Mouse (Mus musculus): ENCODE results near the gene Tpst2.

Tpst2 gene

DNA sequence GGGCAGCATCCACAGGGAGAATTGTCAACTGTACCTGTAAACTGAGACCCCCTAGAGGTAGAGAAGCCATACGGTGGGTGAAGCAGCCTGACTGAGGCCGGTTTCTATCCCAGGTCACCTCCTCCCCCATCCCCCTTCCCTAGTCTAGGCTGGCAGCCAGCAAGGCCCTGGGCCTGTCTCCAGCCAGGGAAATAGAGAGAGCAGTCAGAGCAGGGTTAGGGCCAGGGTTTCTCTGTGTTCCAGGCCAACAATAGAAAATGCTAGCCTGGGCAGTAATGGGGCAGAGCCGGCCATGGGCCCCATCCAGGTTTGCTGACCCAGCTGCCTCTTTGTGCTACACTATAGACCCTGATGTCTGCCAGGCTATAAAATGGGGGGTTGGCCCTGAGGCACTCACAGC lies 21.1 kb upstream of the Tpst2 start, which contains the start of gene Crybb1:
TSS of gene Crybb1 (plus strand) at position 390 of the 400 bp plus-strand sequence.
- peak; percentile 89 to 93 for DNase-seq

DNA sequence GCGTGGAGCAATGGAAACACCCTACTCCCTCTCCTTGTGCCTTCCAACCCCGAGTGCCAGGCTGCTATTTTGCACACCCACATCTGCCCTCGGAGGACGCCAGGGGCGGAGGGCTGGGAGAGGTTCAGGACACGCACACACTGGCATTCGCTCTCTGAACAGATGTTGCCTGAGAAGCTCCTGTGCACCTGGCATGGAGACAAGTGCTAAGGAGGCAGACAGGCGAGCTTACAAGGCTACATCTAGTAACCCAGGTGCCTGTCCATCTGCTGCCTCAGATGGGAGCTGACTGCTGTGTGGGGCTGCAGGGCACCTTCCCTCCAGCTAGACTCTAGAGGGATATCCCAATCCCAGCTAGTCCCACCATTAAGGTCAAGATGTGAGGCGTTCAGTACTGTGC lies 20.0 kb upstream of the Tpst2 start:
- DNase-seq, result peak; percentile 54 to 55

DNA sequence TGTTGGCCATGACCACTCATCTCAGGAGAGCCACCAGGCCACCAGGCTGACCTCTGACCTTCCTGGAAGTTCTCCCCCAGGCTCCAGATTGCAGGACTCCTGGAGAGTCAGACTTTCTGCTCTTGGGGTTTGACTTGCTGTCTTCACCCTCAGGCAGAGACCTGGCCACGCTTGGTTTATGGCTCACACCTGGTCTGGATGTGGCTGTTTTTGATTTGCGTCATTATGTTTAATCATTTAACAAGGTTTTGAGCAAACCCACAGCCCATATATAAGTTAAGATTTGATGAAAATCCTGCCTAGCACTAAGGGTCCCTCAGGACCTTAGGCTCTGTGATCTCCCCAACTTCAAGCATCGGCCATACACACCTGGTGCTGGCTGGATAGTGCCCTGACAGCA lies 18.6 kb upstream of the Tpst2 start:
- DNase-seq, result no peak

DNA sequence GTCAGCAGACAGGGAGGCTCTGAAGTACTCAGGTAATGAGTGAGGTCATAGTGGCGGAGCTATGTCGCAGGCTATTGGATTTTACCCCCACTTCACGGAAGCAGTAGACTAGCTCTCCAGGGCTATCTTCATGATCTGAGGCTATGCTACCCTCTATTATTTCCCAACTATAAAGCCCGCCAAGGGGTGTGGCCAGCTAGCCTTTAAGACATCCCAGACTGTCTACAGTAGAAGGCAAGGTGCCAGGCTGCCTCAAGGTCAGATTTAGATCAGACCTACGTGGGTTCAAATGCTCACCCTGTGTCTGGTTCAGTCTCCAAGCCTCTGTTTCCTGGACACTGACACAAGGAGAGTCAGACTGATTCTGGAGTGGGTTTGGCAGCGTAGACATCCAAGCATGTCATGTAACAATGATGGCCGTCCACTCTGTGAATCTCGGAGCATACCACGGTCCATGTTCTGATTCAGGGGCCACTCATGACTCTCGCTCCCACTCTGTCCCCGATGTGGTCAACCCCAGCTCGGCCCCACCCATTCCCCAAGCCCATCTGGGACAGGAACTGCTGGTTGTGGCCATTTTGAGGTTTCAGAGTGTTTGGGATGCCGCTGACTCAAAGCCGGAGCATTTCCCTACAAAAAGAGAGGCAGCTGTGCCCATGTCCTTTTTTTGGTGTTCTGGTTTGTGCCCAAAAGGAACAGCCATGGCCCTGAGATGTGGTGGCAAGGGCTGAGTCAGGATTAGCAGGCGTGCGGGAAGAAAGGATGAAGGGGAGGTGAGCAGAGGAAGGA lies 16.4 kb upstream of the Tpst2 start:
- no peak for DNase-seq

DNA sequence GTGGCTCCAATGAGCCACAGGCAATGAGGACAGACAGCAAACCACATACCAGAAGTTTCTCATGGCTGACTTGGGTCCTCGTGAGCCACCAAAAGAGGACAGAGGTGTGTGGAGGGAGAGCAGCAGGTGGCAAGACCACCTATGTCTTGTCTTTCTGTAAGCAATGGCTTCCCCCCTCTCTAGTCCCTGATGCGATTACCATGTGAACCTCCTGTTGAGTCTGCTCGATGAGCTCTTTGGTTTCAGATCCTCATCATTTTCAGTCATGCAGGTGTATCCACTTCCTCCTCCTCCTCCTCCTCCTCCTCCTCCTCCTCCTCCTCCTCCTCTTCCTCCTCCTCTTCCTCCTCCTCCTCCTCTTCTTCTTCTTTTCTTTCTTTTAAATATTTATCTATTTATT lies 15.7 kb upstream of the Tpst2 start:
- DNase-seq, result no peak

DNA sequence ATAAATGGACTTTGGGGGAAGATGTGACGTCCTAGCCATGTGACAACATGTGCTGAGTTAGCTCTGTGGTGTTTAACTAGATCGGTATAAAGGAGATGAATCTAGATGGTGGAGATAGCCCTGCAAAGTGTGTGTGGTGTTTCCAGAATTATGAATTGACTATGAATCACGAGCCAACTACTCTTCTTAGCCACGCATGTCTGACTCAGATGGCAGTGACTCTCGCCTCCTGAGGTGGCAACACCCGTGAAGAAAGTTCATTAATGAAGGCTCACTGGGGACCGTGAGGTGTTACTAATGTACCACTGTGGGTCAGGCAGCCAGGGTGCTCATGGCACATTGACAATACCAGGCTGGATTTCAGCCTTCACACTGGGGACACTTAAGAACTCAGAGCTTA lies 12.4 kb upstream of the Tpst2 start:
- DNase-seq, result no peak

DNA sequence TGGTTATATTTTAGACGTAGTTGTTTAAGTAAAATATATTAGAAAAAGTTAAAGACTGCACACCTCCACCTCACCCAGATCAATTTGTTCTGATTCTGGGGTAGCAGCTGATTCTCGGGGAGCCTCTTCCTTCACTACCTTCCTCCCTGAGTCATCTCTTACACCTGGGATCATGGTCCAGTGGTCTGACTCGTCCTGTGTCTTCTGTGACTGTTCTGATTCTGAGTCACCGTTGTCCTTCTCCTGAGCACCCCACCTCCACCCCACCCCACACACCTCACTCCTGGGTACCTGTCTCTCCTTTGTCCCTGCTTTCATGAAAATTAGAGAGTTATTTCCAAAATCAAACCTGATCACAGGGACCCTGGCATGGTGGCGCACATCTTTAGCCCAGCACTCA lies 11.4 kb upstream of the Tpst2 start:
- DNase-seq, result no peak

DNA sequence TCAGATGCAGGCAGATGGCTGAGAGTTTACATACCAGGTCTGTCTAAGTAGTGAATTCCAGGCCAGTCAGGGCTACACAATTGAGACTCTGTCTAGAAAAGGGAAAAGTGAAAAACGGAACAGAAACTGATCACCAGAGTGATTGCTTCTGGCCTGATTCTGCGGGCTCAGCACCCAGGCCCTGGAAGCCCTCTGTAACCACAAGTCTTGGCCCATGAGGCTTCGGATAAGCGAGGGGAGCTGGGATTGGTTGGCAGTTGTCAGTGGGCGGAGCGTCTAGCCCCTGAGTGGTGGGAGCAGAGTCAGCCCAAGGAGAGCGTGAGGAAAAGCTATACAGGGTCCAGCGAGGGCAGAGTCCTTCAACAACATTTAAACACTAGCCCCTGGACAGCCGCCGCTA lies 11.0 kb upstream of the Tpst2 start:
- no peak for DNase-seq

DNA sequence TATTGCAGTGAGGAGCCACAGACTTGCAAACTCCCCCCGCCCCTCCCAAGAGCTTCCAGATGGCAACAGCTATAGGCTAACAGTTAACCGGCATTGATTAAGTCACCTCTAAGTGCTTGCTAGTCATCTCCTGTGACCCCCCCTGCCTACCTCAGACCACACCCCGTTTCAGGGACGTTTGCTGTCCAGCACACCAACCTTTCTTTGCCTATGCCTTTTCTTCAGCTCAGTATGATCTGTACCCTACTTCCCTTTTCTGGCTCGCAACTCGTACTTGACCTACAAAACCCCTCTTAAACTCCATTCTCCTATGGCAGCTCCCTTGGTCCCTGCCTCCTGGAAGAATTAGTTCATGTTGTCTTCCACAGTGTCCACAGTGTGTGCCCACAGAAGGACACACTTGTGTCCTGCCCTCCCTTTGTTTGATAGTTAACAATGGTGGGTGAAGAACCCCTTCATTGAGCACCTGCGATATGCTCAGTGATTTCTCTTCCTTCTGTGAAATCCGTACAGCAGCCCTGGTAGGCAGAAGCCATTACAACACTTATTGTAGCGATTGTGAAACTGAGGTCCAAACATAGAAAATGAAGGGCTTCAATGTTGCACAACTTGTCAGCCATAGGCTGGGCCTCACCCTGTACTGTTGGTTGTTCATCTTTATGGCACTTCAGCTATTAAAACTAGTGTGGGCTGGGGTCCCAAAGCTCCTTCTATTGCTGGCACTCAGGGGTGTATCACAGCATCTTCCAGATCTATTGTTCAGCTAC lies 10.3 kb upstream of the Tpst2 start:
- no peak for DNase-seq

DNA sequence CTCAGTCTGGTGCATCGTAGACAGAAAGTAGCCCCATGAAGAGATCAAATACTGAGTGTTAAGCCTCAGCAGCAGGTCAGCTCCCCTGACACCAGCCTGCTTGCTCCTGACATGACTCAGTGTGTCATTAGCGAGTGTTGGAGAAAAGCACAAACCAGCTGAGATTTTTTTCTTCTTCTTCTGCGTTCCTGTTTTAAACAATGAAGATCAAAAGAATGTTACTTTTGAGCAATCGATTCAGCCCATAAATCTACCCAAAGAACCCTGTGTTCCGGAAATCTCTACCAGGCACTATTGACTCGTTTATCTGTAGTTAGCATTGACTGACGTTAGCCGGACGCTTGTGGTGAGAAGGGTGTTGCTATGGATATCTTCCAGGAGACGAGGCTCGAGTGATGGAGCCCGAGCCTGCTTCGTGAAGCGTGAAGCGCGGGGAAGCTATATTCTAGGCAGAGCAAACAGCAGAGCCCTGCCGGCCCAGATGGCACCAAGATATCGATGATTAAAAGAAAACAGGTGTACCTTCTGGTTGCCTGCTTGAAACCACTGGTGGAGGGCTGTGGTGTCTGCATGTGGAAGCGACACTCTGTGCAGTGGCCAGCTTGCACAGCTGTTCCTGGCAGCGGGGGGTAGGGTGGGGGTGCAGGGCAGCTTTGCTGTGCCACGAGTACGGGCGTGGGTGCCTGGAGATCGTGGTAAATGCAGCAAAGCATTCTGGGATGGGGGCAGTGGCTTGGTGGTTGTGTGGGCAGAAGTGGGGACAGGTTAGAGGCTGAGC lies 5.5 kb upstream of the Tpst2 start:
- no peak for DNase-seq

DNA sequence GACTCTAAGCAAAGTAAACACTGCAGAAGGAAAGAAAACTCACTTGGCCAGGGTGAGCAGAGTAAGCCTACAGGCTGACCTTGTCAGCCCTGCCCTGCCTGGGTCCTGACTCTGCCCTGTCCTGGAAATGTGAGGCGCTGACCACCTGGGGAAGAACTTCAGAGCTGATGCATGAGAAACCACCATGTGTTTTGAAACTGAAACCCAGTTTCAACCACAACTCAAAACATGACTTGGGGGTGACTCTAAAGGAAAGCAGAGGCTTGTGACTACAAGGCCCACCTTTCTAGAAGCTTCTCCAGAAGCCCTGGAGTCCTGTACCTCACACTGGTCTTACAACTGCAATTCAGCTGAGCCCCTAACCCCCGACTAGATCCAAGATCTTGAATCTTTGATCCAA lies 3.6 kb upstream of the Tpst2 start:
- DNase-seq, result no peak

DNA sequence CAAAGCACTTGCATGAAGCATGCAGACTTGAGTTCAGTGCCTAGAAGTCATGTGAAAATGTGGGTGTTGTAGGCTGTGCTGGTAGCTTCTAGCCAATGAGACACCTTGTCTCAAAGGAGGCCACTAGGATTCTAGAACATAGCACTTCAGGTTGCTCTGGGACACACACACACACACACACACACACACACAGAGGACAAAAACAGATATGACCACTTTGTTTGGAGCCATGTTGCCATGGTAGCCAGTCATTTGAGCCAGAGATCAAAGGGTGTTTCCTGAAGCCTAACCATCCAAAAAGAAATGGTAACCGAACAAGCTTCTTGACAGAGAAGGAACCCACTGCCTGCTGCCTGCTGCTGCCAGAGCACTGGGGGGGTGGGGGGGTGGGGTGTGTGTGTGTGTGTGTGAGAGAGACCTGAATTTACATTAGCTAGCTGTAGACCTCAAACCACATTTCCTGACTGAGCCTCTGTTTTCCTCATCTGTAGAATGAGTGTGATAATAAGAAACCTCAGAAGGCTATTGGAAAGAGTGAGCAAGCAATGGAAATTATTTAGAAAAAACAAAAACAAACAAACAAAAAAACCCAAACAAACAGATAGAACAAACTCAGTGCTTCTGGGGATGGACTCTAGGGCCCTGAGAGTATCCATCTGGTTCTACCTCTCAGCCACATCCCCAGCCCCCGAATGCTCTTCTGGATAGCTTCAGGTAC lies 2.6 kb upstream of the Tpst2 start:
- no peak for DNase-seq

DNA sequence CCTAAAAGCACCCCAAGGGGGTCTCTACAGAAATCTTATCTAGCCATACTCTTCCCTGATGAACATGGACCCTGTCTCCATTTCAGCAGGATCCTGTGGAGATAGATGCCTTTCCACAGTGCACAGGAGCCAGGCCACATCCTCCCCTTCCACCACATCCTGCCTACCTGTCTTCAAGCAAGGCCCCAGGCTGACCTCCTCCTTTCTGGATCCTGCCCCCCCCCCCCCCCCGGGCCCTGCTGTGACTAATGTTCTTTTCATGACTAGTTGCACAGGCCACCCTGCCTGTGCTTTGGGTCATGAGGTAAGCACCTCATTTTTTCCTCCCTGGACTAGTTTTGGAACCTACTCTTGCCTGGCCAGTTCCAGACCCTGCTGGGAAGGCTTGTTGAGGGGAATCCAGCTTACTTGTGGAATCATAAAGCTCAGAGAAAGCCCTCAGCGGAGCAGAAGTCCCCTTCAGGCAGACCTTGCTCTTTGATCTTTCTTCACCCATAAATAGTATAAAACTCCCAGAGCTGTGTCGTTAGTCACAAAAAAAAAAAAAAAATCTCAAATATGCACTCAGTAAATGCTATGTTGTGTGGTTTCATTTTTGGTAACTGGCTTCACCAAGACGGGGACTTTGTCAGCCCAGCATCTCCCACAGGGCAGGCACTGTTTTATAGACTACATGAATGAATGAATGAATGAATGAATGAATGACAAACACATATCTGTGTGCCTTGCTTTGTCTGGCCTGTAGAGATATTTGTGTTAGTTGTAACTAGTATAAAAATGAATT lies 1.3 kb upstream of the Tpst2 start:
- DNase-seq, result no peak

DNA sequence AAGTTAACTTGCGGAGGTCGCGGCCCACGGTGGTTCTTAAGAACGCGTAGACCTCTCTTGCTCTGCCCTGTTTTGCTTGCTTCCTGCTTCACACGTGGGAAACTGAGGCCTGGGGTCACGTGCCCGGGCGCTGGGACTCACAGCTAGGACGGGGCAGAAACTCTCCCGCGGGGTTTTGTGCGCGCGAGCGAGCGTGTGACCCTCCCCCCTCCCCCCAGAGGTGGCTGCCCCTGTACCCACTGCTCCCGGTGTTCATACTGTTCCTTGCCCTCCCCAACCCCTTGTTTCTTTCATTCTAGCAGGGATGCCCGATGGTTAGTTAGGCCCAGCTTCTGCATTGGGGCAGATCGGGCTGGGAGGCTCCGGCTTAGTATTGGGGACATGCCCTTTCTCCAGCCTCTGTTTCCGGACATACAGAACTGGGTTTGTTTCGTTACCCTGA lies 437 bp downstream of the Tpst2 start:
- DNase-seq, result no peak

DNA sequence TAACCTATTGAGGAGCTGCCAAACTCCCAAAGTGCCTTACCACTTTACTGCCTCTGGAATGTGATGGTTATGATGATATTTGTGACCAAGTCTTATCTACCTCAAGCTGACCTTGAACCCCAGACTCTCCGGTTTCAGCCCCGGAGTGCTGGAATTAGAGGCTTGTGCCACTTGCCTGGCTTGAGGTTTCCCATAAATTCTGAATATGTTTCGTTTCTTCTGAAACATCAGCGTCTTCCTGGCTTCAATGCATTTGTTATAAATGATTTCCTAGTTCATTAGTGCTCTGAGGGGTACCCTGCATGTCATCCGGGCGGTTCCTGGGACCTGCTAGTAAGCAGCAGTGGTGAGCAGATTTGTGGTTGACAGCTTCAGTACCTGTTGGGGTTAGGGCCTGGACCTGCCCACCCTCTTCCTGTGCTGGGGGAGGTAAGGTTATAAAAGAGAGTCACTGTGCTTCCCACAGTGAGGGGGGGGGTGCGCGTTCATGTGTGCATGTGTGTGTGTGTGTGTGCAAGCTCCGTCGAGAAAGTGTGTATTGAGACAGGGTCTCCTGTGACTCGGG lies 1.5 kb downstream of the Tpst2 start:
- no peak for DNase-seq

DNA sequence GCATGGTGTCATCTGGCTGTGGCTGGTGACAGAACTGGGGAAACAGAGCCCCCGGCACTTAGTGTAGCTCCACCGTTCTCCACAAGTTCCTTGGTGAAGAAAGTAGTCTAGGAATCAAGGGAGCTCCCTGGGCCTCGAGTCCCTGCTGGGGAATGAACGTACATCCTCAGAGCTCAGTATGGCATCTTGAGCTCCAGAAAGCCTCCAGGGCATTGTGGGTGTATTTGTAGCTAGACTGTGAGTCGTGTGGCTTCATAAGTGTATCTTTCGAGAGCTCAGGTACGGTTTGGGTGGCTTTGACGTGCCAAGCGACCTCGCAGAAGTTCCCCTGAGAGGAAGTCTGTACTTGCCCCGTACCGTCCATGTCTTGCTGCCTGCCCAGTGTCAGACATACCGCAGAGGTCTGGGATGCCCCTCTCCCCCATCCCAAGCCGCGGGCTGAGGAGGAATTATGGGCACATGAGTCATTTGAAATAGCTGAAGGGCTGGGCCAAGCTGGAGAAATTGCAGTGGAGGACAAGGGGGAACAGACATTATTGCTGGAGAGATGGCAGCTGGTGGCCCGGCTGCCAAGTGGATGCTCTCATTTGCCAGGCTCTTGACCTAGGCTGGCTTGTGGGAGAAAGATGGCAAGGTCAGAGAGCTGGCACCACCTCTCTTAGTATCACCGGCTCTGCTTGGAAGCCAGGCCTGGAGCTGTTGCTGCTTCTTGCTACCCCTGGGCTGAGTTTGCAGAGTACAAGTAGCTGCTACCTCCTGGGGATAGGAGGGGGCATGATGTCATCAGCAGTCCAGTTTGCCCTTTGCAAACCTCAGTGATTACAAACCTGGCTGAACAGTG lies 2.9 kb downstream of the Tpst2 start:
- peak; percentile 41 to 50 for DNase-seq

DNA sequence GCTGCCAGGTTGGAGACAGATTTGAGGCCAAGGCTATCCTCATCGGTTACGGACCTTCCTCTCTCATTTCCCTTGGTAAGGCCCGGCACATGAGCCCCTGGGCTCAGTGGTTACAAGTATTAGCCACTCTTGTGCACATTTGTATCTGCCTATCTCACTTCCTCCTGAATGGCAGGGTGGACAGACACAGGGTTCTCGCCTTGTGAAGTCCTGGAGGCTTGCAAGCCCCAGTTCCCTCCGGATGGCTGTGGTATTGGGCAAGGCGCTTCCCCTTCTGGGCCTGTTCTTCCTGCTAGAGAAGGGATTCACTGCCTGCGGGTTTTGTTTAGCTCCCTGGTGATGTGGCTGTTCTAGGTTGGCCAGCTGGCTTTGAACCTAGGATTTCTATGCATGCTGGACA lies 3.7 kb downstream of the Tpst2 start:
- DNase-seq, result peak in 1 of 2 experiments; percentile 25

DNA sequence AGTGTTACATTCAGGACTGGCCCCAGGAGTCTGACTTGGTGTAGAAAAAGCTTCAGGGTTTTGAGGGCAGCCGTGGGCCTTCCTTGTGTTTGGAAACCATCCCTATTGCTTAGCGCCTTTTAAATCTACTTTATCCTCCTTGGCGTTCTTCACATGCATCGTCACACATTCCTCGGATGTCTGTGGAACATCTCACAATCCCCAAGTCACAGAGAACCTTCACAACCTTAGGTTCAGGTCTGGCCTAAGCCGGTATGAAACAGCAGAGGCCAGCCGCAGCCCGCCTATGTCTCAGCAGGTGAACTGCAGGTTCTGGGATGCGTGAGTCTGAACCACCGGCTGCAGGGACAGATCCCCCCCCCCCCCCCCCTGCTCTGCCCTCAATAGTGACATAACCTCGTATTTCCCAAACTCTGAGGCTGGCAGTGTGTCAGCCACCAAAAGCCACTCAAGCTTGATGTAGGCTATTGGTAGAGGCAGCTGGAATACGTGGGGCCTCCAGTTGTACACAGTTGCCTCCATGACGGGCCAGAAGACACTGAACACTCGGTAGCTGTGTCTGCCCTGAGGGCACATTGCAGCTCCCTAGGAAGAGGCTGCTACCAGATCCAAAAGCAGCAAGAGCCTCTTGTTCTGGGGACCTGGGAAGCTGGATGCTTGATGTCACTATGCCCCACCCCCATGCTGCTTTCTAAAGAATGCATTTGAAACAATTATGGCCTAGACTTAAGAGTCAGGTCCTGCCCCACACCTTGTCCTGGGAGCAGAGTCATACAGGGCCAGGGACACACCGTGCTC lies 4.6 kb downstream of the Tpst2 start:
- DNase-seq, result peak in 1 of 2 experiments; percentile 10

DNA sequence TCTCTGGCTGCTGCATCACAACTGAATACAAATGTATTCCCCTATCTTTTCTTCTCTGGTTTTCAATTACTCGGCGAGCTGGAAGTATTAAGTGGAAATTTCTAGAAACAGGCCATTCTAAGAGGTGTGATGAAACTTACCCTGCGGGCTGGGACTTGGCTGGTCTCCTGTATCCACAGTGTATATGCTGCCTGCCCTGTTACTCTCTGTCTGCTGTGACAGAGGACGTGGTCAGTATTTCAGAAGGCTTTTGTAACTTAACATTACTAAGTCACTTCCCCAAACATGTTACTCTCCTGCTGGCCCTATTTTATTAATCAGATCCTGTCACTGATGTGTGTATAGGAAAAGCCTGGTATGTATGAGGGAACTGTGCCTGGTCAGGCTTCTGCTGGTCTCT lies 5.2 kb downstream of the Tpst2 start:
- DNase-seq, result no peak

Data from cerebellum, adult 18-20 months (tissue).